Mouse (Mus musculus): ENCODE measurements around the gene Twist2.

GRCm38 (mm10) chr1:91781182-91781581 lies 20.1 kb upstream of the Twist2 start:
- no peak for TF ChIP-seq POLR2A (IDR thresholded peaks at IDR 0.05; ENCODE audit: low read depth, low read length)
- TF ChIP-seq CTCF (IDR thresholded peaks at IDR 0.05; ENCODE audit: extremely low read depth, insufficient read depth, insufficient read length, insufficient replicate concordance) = no peak
